Mouse (Mus musculus) heart, embryonic 15.5 days (tissue): ENCODE results near the gene Mllt10. TPM values are rescaled to one million over a fixed set of nuclear protein-coding genes. Genes with fewer than 3 reads are reported as not detected.

Experiments used
- ATAC-seq: fragments of 200-750 bp; cut with Nextera tagmentation; replicated peaks from 2 replicates; pipeline ENCODE4 v1.8.0; 2017; ENCODE audit warnings: low read depth, moderate TSS enrichment; ENCODE audit not compliant: insufficient number of reproducible peaks, insufficient read depth, low FRiP score
- H3K27ac ChIP-seq: fragments of 300-500 bp; sonication (generic); 2 replicates; pipeline ENCODE4 v1.5.1; 2015; ENCODE audit warnings: mild to moderate bottlenecking, inconsistent platforms
- H3K27me3 ChIP-seq: fragments of 300-500 bp; sonication (generic); 2 replicates; pipeline ENCODE4 v1.6.1; 2015; ENCODE audit warnings: inconsistent platforms
- H3K36me3 ChIP-seq: fragments of 300-500 bp; sonication (generic); 2 replicates; pipeline ENCODE4 v1.6.1; 2015; ENCODE audit warnings: mild to moderate bottlenecking, inconsistent platforms
- H3K4me1 ChIP-seq: fragments of 300-500 bp; sonication (generic); replicated peaks from 2 replicates; pipeline ENCODE4 v1.6.1; 2015; ENCODE audit warnings: inconsistent platforms
- H3K4me2 ChIP-seq: fragments of 300-500 bp; sonication (generic); 2 replicates; pipeline ENCODE4 v1.6.1; 2015; ENCODE audit warnings: inconsistent platforms, mild to moderate bottlenecking, moderate library complexity
- H3K4me3 ChIP-seq: fragments of 300-500 bp; sonication (generic); 2 replicates; pipeline ENCODE4 v1.5.1; 2015; ENCODE audit warnings: mild to moderate bottlenecking, inconsistent platforms
- H3K9ac ChIP-seq: fragments of 300-500 bp; sonication (generic); 2 replicates; pipeline ENCODE4 v1.6.1; 2015; ENCODE audit warnings: mild to moderate bottlenecking, inconsistent platforms
- H3K9me3 ChIP-seq: fragments of 300-500 bp; sonication (generic); replicated peaks from 2 replicates; pipeline ENCODE4 v1.6.1; 2016; ENCODE audit warnings: inconsistent platforms
- WGBS: fragments of 180-500 bp; shearing (Covaris S2); methylation state at CpG from one replicate; pipeline ENCODE4 v1.1.7; 2015; ENCODE audit warnings: mixed read lengths; 5-methylcytosine and 5-hydroxymethylcytosine counted together
- polyA plus RNA-seq: library from polyadenylated mRNA; unstranded; fragments of >200 nt; fragmentation: Nextera tagmentation; extraction: Ambion mirVana; gene quantifications from 2 replicates; pipeline ENCODE4 v1.2.1, GENCODE M21; 2015

Gene Mllt10
- polyA plus RNA-seq, 1 experiment from 2014 or later: 36.0 TPM

- Histone ChIP-seq H3K4me3 (peak overlapping the region; percentile 70), H3K9ac (peak overlapping the region; percentile 84), H3K4me2 (peak overlapping the region; percentile 98), H3K9me3 (no peaks in the 10 kb centered on the region), H3K27me3 (no peaks in the 10 kb centered on the region), H3K4me1 (peaks cover 30% of the 10 kb centered on the region), H3K27ac (peak overlapping the region; percentile 99), H3K36me3 (no peaks in the 10 kb centered on the region)
- ATAC-seq: peak; percentile 87
- under 1% methylated on average over 43 of the region's 44 CpGs for WGBS
These were observed 27.4 kb upstream of the Mllt10 start for GRCm38 (mm10) chr2:18027448-18028139.

GRCm38 (mm10) chr2:18028140-18029021 is 26.7 kb upstream of the Mllt10 start:
- WGBS: under 1% methylated on average over 61 of the region's 61 CpGs
- Histone ChIP-seq H3K9ac (peak overlapping the region; percentile 84), H3K4me3 (peak overlapping the region; percentile 70), H3K27me3 (no peaks in the 10 kb centered on the region), H3K27ac (peak overlapping the region; percentile 99), H3K36me3 (no peaks in the 10 kb centered on the region), H3K4me2 (peak overlapping the region; percentile 98), H3K9me3 (no peaks in the 10 kb centered on the region), H3K4me1 (peaks cover 33% of the 10 kb centered on the region)
- ATAC-seq: peak; percentile 86

GRCm38 (mm10) chr2:18029656-18030055 is 25.4 kb upstream of the Mllt10 start:
- H3K27ac ChIP-seq: no peak overlapping the region
- H3K4me1 ChIP-seq: peaks cover 33% of the 10 kb centered on the region
- H3K36me3 ChIP-seq: no peaks in the 10 kb centered on the region
- H3K4me3 ChIP-seq: no peak overlapping the region
- no peaks in the 10 kb centered on the region for H3K27me3 ChIP-seq
- WGBS: 90% methylated on average over 7 of the region's 7 CpGs
- no peak for ATAC-seq
- H3K9ac ChIP-seq: no peak overlapping the region
- H3K4me2 ChIP-seq: no peak overlapping the region
- no peaks in the 10 kb centered on the region for H3K9me3 ChIP-seq

- Histone ChIP-seq H3K4me2 (peak overlapping the region; percentile 96), H3K36me3 (no peaks in the 10 kb centered on the region), H3K27ac (no peak overlapping the region), H3K4me1 (peaks cover 30% of the 10 kb centered on the region), H3K4me3 (no peak overlapping the region), H3K9me3 (no peaks in the 10 kb centered on the region), H3K27me3 (no peaks in the 10 kb centered on the region), H3K9ac (no peak overlapping the region)
- 73% methylated on average over 8 of the region's 8 CpGs for WGBS
- no peak for ATAC-seq
These were observed 24.5 kb upstream of the Mllt10 start for GRCm38 (mm10) chr2:18030581-18030980.

GRCm38 (mm10) chr2:18031271-18031821 is 23.7 kb upstream of the Mllt10 start:
- WGBS: 8% methylated on average over 26 of the region's 26 CpGs
- Histone ChIP-seq H3K4me1 (peaks cover 27% of the 10 kb centered on the region), H3K27ac (no peak overlapping the region), H3K4me2 (peak overlapping the region; percentile 96), H3K36me3 (no peaks in the 10 kb centered on the region), H3K27me3 (no peaks in the 10 kb centered on the region), H3K9me3 (no peaks in the 10 kb centered on the region), H3K4me3 (peak overlapping the region; percentile 53), H3K9ac (peak overlapping the region; percentile 74)
- ATAC-seq: no peak

- H3K27ac ChIP-seq: no peak overlapping the region
- no peak for ATAC-seq
- 7% methylated on average over 34 of the region's 34 CpGs for WGBS
These were observed 23.1 kb upstream of the Mllt10 start for GRCm38 (mm10) chr2:18031831-18032537.

GRCm38 (mm10) chr2:18032538-18032895 is 22.5 kb upstream of the Mllt10 start:
- no peak for ATAC-seq
- H3K4me2 ChIP-seq: peak overlapping the region; percentile 96
- no peaks in the 10 kb centered on the region for H3K27me3 ChIP-seq
- H3K4me1 ChIP-seq: peaks cover 23% of the 10 kb centered on the region
- H3K4me3 ChIP-seq: no peak overlapping the region
- no peaks in the 10 kb centered on the region for H3K9me3 ChIP-seq
- no peaks in the 10 kb centered on the region for H3K36me3 ChIP-seq
- H3K27ac ChIP-seq: no peak overlapping the region
- 64% methylated on average over 5 of the region's 5 CpGs for WGBS
- H3K9ac ChIP-seq: no peak overlapping the region

More at GRCm38 (mm10) chr2:18031831-18032537, 23.1 kb upstream of the Mllt10 start:
- Histone ChIP-seq H3K9ac (peak overlapping the region; percentile 74), H3K9me3 (no peaks in the 10 kb centered on the region), H3K4me2 (peak overlapping the region; percentile 96), H3K4me3 (peak overlapping the region; percentile 53), H3K36me3 (no peaks in the 10 kb centered on the region), H3K27me3 (no peaks in the 10 kb centered on the region), H3K4me1 (peaks cover 23% of the 10 kb centered on the region)

- Histone ChIP-seq H3K4me3 (no peak overlapping the region), H3K27ac (no peak overlapping the region), H3K36me3 (no peaks in the 10 kb centered on the region), H3K27me3 (no peaks in the 10 kb centered on the region), H3K9ac (no peak overlapping the region), H3K9me3 (no peaks in the 10 kb centered on the region), H3K4me1 (peaks cover 26% of the 10 kb centered on the region), H3K4me2 (peak overlapping the region; percentile 96; the same call in 1 of the 2 replicates)
- ATAC-seq: no peak
- 62% methylated on average over 10 of the region's 10 CpGs for WGBS
These were observed 21.6 kb upstream of the Mllt10 start for GRCm38 (mm10) chr2:18033166-18034108.

GRCm38 (mm10) chr2:18034371-18035250 is 20.4 kb upstream of the Mllt10 start:
- Histone ChIP-seq H3K4me3 (no peak overlapping the region), H3K27ac (no peak overlapping the region), H3K4me1 (peaks cover 27% of the 10 kb centered on the region), H3K36me3 (no peaks in the 10 kb centered on the region), H3K9me3 (no peaks in the 10 kb centered on the region), H3K27me3 (no peaks in the 10 kb centered on the region), H3K4me2 (no peak overlapping the region), H3K9ac (no peak overlapping the region)
- WGBS: 89% methylated on average over 10 of the region's 10 CpGs
- no peak for ATAC-seq
